Mouse (Mus musculus) myocyte (in vitro differentiated cells): ENCODE measurements around the gene Dnah6.

Experiments used
- CEBPB ChIP-seq: IDR thresholded peaks from 2 replicates; pipeline ENCODE4 v1.6.1; 2011; ENCODE audit warnings: mild to moderate bottlenecking, moderate library complexity; ENCODE audit not compliant: poor library complexity, insufficient read depth, severe bottlenecking
- E2F4 ChIP-seq: IDR thresholded peaks from one replicate; pipeline ENCODE4 v1.6.1; 2011; ENCODE audit warnings: mild to moderate bottlenecking, control low read depth, moderate library complexity; ENCODE audit not compliant: insufficient read depth
- POLR2A ChIP-seq: IDR thresholded peaks from one replicate; pipeline ENCODE4 v1.6.1; 2011; ENCODE audit warnings: low read depth, mild to moderate bottlenecking, control low read depth, moderate library complexity; ENCODE audit not compliant: insufficient read length
- USF1 ChIP-seq: IDR thresholded peaks from one replicate; pipeline ENCODE4 v1.6.1; 2011; ENCODE audit warnings: low read depth, mild to moderate bottlenecking, control low read depth, moderate library complexity

DNA sequence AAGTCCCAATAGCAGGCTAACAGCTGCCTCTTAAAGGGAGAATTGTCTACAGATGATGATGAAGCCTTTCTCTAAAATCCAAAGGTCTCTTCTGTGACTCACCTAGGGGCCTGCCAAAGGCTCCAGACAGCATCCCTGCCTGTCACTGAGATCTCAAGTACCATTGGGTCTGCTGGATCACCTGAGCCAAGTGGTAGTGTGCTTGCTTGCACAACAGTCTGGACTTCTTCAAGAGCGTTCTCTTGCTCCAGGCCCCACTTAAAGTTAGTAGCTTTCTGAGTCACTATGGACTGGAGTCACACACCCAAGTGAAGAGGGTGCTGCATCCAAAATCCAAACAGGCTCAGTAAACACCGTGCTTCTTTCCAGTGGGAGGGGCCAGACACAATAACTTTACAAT lies 25.4 kb upstream of the Dnah6 start:
- no peak for TF ChIP-seq USF1
- TF ChIP-seq E2F4, result no peak
- TF ChIP-seq POLR2A, result no peak
- TF ChIP-seq CEBPB, result no peak
